Mouse (Mus musculus) neural tube, postnatal 0 days (tissue): ENCODE data around the gene Ftl1. TPM values are rescaled to one million over a fixed set of nuclear protein-coding genes. Genes with fewer than 3 reads are reported as not detected.

Experiments
- microRNA-seq: library from miRNA; unstranded; fragments of <30 nt; microRNA quantifications from one replicate; pipeline ENCODE4, GENCODE M21; 2016
- polyA plus RNA-seq: library from polyadenylated mRNA; unstranded; fragments of >200 nt; fragmentation: Nextera tagmentation; extraction: Ambion mirVana; gene quantifications from 2 replicates; pipeline ENCODE4 v1.2.1, GENCODE M21; 2015

Gene Ftl1
- 3,929 and 4,285 TPM in 2 replicates for polyA plus RNA-seq

DNA sequence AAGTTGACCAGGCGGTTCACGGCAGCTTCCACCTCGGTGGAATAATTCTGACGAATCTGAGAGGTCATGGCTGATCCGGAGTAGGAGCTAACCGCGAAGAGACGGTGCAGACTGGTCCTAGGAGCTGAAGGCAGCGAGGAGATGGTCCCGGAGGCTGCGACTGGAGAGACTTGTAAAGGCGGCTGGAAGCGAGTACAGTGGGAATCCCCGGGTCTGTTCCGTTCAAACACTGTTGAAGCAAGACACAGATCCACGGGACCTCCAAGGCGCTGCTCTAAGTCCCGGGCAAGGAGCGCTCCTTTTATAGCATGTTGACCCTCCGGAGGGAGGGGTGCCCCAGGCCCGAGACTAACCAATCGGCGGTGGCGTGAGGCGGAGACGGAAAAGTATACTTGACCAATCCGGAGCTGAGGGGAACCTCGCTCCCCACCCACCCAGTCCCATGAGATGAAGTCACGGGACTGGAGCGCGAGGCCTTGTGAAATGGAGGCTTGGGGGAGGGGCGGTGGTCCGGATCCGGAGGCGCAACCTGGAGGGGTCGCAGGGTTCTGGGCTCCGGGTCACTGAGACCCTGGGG is at the start of gene Ftl1:
Gene Ftl1, minus strand, starts transcription at position 321 of the 577 bp plus-strand sequence.

DNA sequence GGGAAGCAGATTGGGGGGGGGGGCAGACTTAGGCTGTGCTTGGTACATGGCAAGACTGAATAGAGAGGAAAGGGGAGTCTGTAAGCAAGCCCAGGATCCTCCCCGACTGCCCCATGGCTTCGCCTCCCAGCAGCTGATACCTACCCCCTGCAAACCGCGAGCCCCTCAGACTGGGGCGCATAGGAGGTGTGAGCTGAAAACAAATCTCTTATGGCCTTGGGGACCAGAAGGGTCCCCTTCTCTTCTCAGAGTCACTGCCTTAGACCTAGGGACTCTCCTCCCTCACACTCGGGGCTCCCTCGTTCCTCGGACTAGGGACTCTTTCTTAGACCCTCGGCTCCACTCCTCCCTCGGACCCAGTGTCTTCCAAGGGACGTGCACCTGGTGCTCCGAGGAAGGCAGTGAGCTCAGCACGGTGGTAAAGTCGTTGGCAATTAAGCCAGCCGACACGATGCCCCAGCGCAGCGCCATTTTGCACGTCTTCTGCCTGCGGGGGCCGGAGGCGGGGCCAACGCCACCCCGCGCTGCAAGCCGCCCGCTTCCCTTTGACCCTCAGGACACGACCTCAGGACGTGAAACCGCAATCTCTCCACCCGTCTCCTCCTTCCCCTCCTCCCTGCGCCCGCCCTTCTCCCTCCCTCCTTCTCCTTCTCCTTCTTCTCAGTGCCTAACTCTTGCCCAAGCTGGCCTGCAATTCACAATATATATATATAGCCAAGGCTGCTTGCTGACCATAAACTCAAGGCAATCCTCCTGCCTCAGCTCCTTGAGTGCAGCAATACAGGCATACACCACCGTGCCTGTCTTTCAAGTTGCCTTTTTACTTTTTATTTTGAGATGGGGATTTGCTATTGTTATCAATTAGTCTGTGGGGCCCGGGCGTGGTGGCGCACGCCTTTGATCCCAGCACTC is 28.9 kb upstream of the Ftl1 start, which contains the start of gene Dhdh:
Gene Dhdh, minus strand, starts transcription at position 513 of the 912 bp plus-strand sequence.

DNA sequence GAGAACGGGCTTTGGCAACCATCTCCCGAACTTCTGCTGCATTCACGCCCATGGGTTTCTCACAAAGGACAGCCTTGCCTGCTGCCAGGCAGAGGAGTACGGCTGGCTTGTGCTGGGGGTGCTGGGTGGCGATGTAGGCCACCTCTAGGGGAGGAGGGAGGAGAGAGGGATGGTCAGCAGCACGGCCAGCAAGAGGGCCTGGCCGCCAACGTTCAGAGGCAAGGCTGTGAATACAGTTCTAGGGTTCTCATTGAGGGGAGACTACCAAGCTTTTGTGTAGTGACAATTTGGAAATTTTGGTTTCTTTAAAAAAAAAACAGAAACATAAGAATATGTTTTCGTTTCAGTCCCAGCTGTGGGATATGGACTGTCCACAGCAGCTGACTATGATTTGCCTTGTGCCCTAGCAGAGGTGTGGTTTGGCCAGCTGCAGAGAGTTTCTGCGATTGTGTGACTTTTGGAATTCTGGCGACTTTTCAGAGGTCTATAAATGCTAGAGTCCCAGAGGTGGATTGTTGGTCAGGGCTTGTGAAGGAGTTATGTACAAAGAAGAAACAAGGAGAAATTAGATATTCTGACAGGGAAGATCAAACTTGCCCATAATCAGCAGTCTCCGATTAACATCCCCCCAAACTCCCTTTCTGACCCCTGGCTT is 27.2 kb upstream of the Ftl1 start, which contains the start of gene Gm45808:
Gene Gm45808, minus strand, starts transcription at position 51 of the 655 bp plus-strand sequence.

DNA sequence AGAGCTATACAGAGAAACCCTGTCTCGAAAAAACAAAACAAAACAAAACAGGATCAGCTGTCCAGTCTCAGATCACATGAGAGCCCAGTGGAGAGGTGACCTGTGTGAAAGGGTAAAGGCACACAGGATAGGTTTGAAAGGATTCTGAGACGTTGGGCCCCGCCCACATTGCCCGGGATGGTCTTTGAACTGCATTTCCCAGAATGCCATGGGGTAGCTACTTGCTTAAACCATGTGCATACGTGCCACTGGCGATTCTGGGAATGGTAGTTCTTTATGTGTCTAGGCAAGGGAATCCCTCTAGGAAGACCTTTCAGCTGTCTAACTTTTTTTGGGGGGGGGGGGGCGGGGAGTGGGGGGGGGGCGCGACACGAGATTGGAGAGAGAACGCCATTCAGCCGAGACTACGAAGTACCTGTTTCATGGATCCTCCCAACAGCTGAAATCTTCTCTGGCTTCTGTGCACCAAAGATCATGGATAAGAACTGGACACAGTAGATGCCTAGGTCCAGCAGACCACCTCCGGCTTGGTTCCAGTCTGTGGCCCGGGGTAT is 21.8 kb upstream of the Ftl1 start, which contains the start of gene Tulp2:
Gene Tulp2, plus strand, starts transcription at position 504 of the 554 bp plus-strand sequence.

DNA sequence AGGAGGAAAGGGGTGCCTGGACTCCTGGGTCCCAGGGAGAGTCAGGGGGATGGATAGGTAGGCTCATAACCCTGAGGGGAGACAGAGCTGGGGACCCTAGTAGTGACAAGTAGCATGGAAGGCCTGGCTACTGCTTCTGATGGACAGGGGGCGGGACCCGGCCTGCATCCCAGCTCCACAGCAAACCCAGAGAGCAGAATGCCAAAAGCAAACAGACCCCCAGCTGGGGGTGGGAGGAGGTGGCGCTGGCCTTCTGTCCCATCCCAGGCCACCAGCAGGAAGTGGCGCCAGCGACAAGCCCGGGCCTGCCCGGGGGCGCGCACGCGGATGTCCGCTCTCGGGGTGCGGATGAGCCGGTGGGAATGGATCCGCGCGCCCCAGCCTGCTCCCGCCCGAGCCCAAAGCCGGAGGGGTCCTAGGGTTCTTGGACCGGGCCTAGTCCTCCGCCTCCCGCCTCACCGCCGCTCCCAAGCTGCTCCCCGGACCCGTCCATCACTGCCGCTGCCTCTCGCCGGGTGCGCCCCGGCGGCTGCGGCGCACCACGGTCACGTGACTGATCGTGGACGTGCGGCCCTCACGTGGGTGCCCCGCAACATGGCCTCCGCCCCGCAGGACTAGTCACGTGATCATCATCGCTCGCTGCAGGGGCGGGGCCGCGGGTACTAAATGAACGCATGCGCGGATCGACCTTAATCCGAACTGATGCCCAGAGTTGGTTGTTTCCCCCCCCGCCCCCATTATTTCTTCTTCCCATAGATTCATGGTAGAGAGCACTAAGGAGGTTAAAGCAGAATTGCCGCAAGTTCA is 6.8 kb upstream of the Ftl1 start, which contains the start of gene Bax:
Gene Bax, minus strand, starts transcription at position 616 of the 807 bp plus-strand sequence.

DNA sequence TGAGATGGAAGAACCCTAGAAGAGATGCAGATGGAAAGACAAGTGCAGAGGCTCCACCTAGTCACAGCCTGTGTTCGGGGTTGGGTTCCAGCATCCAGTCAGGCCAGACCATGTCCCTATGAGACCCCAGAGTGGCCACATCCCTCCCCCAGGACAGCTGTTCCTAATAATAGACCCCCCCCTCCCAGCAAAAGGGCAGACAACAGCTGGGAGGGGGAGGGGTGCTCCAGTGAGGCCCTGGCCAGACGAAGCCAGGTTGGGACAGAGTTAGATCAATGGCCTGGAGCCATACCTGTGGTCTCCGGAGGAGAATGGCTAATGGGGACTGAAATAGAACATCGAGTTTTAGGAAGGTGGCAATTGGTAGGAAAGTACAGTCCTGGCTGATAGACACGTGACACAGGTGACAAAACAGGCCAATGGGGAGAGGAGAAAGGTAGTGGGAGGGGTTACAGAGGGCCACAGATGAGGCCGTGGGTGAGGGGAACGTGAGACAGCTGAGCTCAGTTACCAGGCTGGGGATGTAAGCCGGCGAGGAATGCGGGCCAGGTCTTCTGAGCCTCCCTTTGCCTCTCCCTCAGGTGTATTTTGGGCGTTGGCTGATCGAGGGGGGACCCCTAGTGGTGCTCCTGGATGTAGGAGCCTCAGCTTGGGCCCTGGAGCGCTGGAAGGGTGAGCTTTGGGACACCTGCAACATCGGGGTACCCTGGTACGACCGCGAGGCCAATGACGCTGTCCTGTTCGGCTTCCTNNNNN is 22.0 kb downstream of the Ftl1 start, which contains the start of gene Ruvbl2:
Gene Ruvbl2, minus strand, starts transcription at position 576 of the 756 bp plus-strand sequence.

DNA sequence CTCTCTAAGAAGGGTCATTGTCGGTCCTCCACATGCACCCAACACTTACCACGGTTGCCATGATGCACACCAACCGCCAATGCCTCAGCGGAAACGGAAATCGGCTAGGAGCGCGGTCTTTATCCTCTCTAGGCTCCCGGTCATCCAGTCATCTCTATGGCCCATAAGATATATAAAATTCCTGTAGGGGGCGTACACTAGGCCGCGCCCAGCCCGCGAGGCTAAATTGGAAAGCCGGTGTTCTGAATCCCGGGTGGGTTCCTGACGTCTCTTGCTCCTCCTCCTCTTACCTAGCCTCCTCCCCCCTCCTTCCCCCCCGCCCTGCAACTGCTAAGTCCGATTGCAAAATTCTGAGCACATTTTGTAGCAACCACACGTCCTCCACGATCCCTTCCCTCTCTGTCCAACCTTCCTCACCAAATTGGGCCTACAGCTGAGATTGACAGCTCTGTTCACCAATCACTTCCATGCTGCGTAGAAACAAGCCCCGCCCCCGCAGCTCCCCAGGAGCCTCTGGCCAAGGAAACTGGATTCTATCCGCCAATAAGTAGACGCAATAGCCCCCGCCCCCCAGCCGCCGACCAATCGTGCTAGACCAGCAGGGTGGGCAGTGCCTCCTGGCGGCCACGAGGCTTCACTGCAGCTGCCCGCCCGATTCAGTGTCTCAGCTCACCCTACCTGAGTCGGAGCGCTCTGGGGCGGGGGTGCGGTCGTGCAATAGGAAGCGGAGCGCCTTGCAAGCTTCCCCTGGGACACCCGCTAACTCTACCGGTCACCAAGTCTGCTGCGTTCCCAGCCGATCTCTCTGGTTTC is 25.3 kb downstream of the Ftl1 start, which contains the start of gene Gys1:
Gene Gys1, plus strand, starts transcription at position 642 of the 813 bp plus-strand sequence.

DNA sequence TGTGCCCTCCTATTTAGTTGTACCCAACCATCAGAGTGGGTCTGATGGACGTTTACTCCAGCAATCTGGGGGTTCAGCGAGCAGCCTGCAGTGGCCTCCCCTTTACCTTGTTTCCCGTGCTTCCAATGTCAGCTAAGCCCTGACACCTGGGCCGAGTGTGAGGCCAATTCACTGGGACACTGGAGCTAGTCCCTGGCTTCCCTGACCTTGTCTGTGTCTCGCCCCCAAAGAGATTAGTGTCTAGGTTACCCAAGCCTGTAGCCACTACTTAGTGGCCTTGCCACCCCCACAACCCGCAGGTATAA is 39.1 kb downstream of the Ftl1 start, which contains the start of gene Lhb:
Gene Lhb, plus strand, starts transcription at position 206 of the 305 bp plus-strand sequence.

DNA sequence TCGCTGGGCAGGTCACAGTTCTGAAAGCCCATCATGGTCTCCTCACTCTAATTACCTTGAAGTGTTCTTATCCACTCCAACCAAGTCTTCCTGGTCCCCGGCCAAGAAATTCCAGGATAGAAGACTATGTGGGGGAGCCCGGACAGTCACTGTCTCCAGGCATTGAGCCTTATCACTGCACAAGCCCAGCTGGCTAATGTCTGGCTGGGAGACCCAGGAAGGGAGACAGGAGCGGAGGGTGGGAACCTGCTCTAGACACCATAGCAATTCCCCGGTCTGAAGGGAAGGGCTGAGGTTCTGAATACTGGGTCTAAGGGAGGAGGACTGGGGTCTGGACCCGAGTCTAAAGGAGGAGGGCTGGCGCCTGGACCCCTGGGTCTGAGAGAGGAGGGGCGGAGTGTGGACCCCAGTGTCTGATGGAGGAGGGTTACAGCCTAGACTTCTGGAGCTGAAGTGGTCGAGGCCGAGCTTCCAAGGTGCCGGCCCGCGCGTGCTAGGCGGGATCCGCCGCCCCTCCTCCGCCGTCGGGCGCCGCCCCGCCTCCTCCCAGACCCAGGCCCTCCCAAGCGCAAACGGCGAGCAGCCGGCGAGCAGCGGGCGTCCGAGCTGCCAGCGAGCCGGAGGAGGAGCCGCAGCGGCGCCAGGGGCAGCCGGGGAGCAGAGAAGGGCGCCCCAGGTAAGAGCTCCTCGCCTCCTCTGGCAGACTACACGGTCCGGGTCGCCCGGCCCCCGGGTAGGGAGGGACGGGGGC is 46.4 kb downstream of the Ftl1 start, which contains the start of gene Ntf5:
Gene Ntf5, plus strand, starts transcription at position 583 of the 751 bp plus-strand sequence.

Small RNA genes within 50 kb of the gene (microRNA-seq; reads per million reads assigned to microRNA genes)
- gene Gm22133: not detected

Other genes starting within 250 kb of the Ftl1 start
- gene Dkkl1, start 247.7 kb downstream of the Ftl1 start, polyA plus RNA-seq: 27.6 and 29.1 TPM in 2 replicates
- gene Tead2, start 244.1 kb downstream of the Ftl1 start, polyA plus RNA-seq: 18.3 and 18.6 TPM in 2 replicates
- 3.1 and 4.6 TPM in 2 replicates for gene Cd37, start 220.8 kb downstream of the Ftl1 start, polyA plus RNA-seq
- 2.2 and 2.6 TPM in 2 replicates for gene Slc6a16, start 218.8 kb downstream of the Ftl1 start, polyA plus RNA-seq
- gene Slc6a21, start 182.4 kb downstream of the Ftl1 start, polyA plus RNA-seq: not detected in 2 replicates
- 11.8 and 12.6 TPM in 2 replicates for gene Trpm4, start 126.1 kb downstream of the Ftl1 start, polyA plus RNA-seq
- 0.52 and 0.62 TPM in 2 replicates for gene Hrc, start 124.6 kb downstream of the Ftl1 start, polyA plus RNA-seq
- gene Ppfia3, start 92.9 kb downstream of the Ftl1 start, polyA plus RNA-seq: 33.9 and 35.6 TPM in 2 replicates
- 111 and 123 TPM in 2 replicates for gene Lin7b, start 89.3 kb downstream of the Ftl1 start, polyA plus RNA-seq
- gene Snrnp70, start 64.1 kb downstream of the Ftl1 start, polyA plus RNA-seq: 146 and 152 TPM in 2 replicates
- not detected in 2 replicates for gene Kcna7, start 54.2 kb downstream of the Ftl1 start, polyA plus RNA-seq
- gene Ntf5, start 46.2 kb downstream of the Ftl1 start, polyA plus RNA-seq: 0.10 TPM in 1 of 2 replicates, not detected in the other
- 0.37 and 0.48 TPM in 2 replicates for gene Lhb, start 39.1 kb downstream of the Ftl1 start, polyA plus RNA-seq
- 16.4 and 18.9 TPM in 2 replicates for gene Gys1, start 25.0 kb downstream of the Ftl1 start, polyA plus RNA-seq
- gene Ruvbl2, start 21.8 kb downstream of the Ftl1 start, polyA plus RNA-seq: 83.2 and 91.0 TPM in 2 replicates
- gene Bax, start 7.0 kb upstream of the Ftl1 start, polyA plus RNA-seq: 248 and 251 TPM in 2 replicates
- gene Tulp2, start 22.0 kb upstream of the Ftl1 start, polyA plus RNA-seq: 0.29 and 0.49 TPM in 2 replicates
- not detected in 2 replicates for gene Gm45808, start 26.9 kb upstream of the Ftl1 start, polyA plus RNA-seq
- gene Dhdh, start 28.9 kb upstream of the Ftl1 start, polyA plus RNA-seq: 5.4 and 5.5 TPM in 2 replicates
- gene Nucb1, start 50.5 kb upstream of the Ftl1 start, polyA plus RNA-seq: 143 and 157 TPM in 2 replicates
- gene Ppp1r15a, start 66.4 kb upstream of the Ftl1 start, polyA plus RNA-seq: 18.4 and 20.1 TPM in 2 replicates
- gene Plekha4, start 66.4 kb upstream of the Ftl1 start, polyA plus RNA-seq: 5.5 and 6.7 TPM in 2 replicates
- gene Hsd17b14, start 95.0 kb upstream of the Ftl1 start, polyA plus RNA-seq: 0.62 and 0.81 TPM in 2 replicates
- 19.8 and 21.5 TPM in 2 replicates for gene Bcat2, start 110.3 kb upstream of the Ftl1 start, polyA plus RNA-seq
- not detected in 2 replicates for gene Fgf21, start 155.6 kb upstream of the Ftl1 start, polyA plus RNA-seq
- 0.14 TPM in 1 of 2 replicates, not detected in the other for gene Fut1, start 157.4 kb upstream of the Ftl1 start, polyA plus RNA-seq
- 0.10 TPM in 1 of 2 replicates, not detected in the other for gene Izumo1, start 161.9 kb upstream of the Ftl1 start, polyA plus RNA-seq
- gene Rasip1, start 167.6 kb upstream of the Ftl1 start, polyA plus RNA-seq: 18.8 and 19.9 TPM in 2 replicates
- 4.5 and 5.3 TPM in 2 replicates for gene Mamstr, start 180.1 kb upstream of the Ftl1 start, polyA plus RNA-seq
- gene Fut2, start 206.5 kb upstream of the Ftl1 start, polyA plus RNA-seq: 0.10 and 0.12 TPM in 2 replicates
- gene Ntn5, start 224.1 kb upstream of the Ftl1 start, polyA plus RNA-seq: 1.4 and 1.6 TPM in 2 replicates
- 0.45 and 0.58 TPM in 2 replicates for gene Sec1, start 234.5 kb upstream of the Ftl1 start, polyA plus RNA-seq
- 92.0 and 100.0 TPM in 2 replicates for gene Car11, start 240.0 kb upstream of the Ftl1 start, polyA plus RNA-seq
- 6.3 and 8.5 TPM in 2 replicates for gene Dbp, start 245.2 kb upstream of the Ftl1 start, polyA plus RNA-seq